Mouse (Mus musculus) kidney, adult 11 months (tissue): ENCODE data around the gene Ankrd10.
"Not testable (repeated sequence)": the region's sequence is repeated elsewhere in the genome, so short reads cannot be mapped to it uniquely, and the experiment has no call there.

Experiments
- DNase-seq: peaks from one replicate; pipeline ENCODE4 v3.0.0; 2022

The Ankrd10 gene

GRCm38 (mm10) chr8:11635611-11636081 is at the start of gene Ankrd10:
Ankrd10 (minus strand) TSS chr8:11635757.
- peak; percentile 98 for DNase-seq

GRCm38 (mm10) chr8:11684558-11684957 is 49.0 kb upstream of the Ankrd10 start:
- DNase-seq = no peak

- no peak for DNase-seq
These were observed 32.8 kb upstream of the Ankrd10 start for GRCm38 (mm10) chr8:11668308-11668707.

GRCm38 (mm10) chr8:11666023-11666716 is 30.6 kb upstream of the Ankrd10 start:
- not testable (repeated sequence) for DNase-seq

GRCm38 (mm10) chr8:11661969-11662368 is 26.4 kb upstream of the Ankrd10 start:
- DNase-seq = no peak

GRCm38 (mm10) chr8:11650021-11650420 is 14.5 kb upstream of the Ankrd10 start:
- DNase-seq = no peak

- no peak for DNase-seq
These were observed 7.6 kb upstream of the Ankrd10 start for GRCm38 (mm10) chr8:11643123-11643522.

- no peak for DNase-seq
These were observed 5.0 kb upstream of the Ankrd10 start for GRCm38 (mm10) chr8:11640606-11641005.

GRCm38 (mm10) chr8:11637531-11637930 is 2.0 kb upstream of the Ankrd10 start:
- no peak for DNase-seq

- DNase-seq = peak; percentile 95
These were observed 934 bp upstream of the Ankrd10 start for GRCm38 (mm10) chr8:11636324-11637057.

- DNase-seq = peak; percentile 80
These were observed 462 bp downstream of the Ankrd10 start for GRCm38 (mm10) chr8:11635012-11635577.

GRCm38 (mm10) chr8:11634331-11635011 is 1.1 kb downstream of the Ankrd10 start:
- no peak for DNase-seq

GRCm38 (mm10) chr8:11633414-11633813 is 2.1 kb downstream of the Ankrd10 start:
- peak; percentile 56 for DNase-seq

GRCm38 (mm10) chr8:11632406-11632805 is 3.2 kb downstream of the Ankrd10 start:
- peak; percentile 77 for DNase-seq

- DNase-seq = no peak
These were observed 6.4 kb downstream of the Ankrd10 start for GRCm38 (mm10) chr8:11629206-11629605.

- no peak for DNase-seq
These were observed 6.9 kb downstream of the Ankrd10 start for GRCm38 (mm10) chr8:11628506-11629132.

GRCm38 (mm10) chr8:11627717-11628116 is 7.8 kb downstream of the Ankrd10 start:
- DNase-seq = peak; percentile 21

GRCm38 (mm10) chr8:11625084-11625483 is 10.5 kb downstream of the Ankrd10 start:
- no peak for DNase-seq

- no peak for DNase-seq
These were observed 16.5 kb downstream of the Ankrd10 start for GRCm38 (mm10) chr8:11619091-11619490.

- DNase-seq = no peak
These were observed 17.5 kb downstream of the Ankrd10 start for GRCm38 (mm10) chr8:11618063-11618462.

GRCm38 (mm10) chr8:11616294-11616693 is 19.3 kb downstream of the Ankrd10 start:
- DNase-seq = no peak

- no peak for DNase-seq
These were observed 21.3 kb downstream of the Ankrd10 start for GRCm38 (mm10) chr8:11614126-11614835.
